Mouse (Mus musculus): ENCODE data around the gene Slc35f1. TPM values are rescaled to one million over a fixed set of nuclear protein-coding genes. Genes with fewer than 3 reads are reported as not detected.

Gene Slc35f1
- total RNA-seq, 2 experiments from 2014 or later: 60.0 to 61.3 TPM

DNA sequence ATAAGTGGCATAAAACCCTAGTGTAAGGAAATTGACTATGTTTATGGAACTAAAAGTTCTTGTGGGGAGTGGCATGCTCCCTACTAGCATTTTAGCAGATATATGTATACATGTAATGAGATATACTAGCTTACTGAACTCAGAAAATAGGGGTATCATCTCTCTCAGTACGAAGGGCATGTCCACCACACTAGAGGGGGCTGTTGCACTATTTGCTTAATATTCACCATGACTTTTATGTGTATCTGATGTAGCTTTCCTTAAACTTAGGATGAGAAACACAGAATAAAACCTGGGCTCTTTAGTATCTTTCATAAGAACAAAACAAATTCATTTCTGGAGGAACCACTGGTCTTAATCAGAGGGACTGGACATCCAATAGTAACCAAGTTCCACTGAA, 397.5 kb downstream of the Slc35f1 start:
- peak in 1 of 2 experiments; percentile 26 for DNase-seq (ENCODE audit: low spot score in 2 of 2)

DNA sequence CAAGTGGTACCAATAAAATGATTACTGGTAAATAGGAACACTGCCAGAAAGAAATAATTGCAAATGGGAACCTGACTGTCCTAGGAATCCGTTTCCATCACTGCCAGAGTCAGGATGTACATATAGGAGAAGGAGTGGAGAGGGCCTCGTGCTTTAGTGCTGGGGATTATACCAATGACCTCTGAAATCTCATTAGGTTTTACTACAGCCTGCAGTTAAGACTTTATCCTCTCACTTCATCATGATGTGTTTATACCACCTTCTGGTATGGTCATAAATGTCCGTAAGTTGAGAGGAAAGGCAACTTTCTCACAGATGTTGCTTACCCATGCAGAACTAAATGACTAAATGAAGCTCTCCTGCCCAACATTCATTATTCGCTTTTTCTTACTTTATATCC, 401.2 kb downstream of the Slc35f1 start:
- DNase-seq (ENCODE audit: low spot score in 2 of 2): no peak

DNA sequence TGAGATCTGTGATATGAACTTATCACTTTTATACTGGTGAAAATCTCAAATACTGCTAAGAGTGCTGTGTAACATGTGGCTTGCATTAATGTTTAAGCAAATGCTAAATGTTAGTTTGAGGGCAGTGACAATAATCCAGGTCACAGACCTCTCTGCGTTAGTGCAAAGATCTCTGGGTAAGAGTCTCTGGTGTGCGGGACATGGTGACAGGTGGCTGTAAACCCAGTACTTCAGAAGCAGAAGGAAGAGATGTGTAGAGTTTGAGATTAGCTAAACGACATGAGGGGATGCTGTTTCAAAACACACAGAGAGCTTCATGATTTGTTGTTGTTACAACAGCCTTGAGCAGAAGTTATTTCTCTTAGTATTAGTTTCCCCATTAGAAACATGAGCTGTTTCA, 406.1 kb downstream of the Slc35f1 start:
- no peak for DNase-seq (ENCODE audit: low spot score in 2 of 2)

DNA sequence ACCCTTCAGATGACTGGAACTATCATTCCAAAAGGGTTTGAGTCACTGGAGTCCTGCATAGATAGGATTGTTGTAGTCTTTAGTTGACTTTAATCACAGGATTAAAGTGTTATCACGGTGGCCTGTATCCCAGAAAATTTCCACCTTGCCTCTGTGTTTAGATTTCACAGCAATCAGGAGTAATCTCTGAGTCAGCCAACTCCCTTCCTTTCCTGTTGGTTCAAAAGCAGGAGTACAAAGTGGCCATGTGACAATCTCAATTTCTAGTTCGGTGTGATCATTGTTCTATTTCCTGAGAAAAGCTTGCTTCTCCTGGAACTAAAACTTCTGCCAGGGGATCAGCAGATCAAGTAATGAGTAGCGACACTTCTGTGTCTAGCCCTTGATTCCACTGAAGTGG, 410.5 kb downstream of the Slc35f1 start:
- no peak for DNase-seq (ENCODE audit: low spot score in 2 of 2)

DNA sequence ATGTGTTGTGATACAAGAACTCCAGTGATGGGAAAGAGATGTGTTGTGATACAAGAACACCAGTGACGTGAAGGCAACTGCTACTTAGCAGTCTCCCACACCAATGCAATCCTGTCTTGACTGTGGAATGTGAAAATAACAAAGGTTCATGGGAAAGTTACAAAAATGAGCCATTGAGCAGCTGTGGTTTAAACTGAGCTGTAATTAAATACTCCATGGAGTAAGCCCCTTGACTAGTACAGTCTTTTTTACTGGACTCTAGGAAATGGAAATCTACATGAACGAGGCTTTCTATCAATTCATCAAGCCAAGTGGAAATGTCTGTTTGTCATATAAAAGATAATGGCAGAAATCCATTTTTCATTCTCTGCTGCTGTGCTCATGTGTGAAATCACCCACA, 411.1 kb downstream of the Slc35f1 start:
- DNase-seq (ENCODE audit: low spot score in 2 of 2): no peak

DNA sequence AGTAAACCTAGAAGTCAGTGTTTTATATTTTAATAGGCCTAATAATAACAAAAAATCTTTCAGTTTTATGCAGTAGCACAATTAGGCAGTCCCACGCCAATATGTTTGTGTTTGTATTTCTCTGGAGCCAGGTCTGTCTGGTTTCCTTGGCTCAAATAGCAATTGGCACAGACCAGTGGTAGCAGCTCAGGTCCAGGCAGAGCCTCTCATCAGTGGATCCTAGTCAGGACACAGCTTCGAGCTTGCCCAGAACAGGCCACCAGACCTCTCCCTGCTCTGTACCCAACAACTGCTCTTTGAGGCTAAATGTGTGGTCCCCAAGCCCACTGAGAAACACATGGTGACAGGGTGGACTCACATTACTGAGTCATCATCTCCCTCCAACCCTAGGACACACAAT, 412.1 kb downstream of the Slc35f1 start:
- no peak for DNase-seq (ENCODE audit: low spot score in 2 of 2)

DNA sequence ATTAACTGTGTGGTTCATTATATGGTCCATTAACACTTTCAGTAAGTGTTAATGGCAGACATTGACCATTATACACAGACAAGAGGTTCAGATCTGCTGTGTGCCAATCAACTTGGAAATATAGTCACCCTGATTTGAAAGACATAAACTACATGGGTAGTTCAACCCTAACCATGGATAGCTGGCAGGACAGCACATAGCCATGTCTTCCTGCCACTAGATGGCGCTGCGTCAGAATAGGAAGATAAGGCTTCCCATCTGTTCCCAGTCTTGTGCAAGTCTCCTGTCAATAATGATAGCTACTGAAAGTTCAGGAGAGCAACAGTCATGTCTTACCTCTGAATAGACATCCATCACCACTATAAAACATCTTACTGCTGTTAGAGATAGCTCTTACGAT, 424.7 kb downstream of the Slc35f1 start:
- peak; percentile 50 to 58 for DNase-seq (ENCODE audit: low spot score in 2 of 2)

DNA sequence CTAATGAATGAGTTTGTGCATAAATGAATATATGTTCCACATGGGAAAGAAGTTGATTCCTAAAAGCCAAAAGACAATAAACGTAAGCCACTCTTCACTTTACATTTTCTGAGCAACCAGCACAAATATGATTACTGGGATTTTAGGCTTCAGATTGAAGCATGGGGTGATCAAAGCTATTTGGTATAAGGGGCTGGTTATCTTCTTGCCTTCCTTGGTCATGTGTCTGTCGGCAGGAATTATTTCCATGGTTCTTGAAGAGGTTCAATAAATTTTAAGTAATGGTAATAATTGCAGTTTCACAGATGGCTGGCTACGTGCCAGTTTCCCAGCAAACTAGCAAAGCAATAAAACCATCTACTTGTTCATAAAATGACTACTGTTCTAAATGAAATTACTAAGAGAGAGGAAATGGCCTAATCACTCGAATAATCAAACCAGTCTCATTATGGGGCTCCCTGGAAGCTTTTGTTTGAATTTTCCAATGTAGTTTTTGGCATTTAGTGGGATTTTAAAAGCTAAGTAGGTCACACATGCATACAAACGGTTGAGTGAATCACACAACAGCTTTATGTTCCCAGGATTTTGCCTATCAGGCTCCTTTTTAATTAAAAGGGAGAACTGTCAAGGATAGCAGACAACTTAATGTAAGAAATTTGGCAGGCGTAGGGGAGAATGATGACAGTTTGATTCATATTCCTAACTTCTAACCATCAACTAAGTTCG, 425.5 kb downstream of the Slc35f1 start:
- peak; percentile 28 to 49 for DNase-seq (ENCODE audit: low spot score in 2 of 2)

DNA sequence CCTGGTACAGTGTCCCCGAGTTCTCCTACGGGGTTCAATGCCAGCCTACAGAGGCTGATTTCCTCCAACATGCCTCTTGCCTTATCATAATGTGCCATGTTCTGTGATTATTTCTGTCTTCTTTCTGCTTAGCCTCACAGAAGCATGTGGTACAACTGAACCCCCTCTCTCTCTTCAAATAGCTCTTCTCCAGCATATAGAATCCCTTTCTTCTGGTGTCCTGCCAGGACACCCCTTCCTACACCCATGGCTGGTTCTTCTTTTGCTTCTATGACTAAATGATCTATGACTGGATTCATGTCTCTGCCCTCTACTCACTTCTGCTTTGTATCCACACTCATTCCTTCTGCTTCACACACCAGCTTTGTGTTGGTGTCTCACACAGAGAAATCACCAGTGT, 430.3 kb downstream of the Slc35f1 start:
- DNase-seq (ENCODE audit: low spot score in 2 of 2): no peak

DNA sequence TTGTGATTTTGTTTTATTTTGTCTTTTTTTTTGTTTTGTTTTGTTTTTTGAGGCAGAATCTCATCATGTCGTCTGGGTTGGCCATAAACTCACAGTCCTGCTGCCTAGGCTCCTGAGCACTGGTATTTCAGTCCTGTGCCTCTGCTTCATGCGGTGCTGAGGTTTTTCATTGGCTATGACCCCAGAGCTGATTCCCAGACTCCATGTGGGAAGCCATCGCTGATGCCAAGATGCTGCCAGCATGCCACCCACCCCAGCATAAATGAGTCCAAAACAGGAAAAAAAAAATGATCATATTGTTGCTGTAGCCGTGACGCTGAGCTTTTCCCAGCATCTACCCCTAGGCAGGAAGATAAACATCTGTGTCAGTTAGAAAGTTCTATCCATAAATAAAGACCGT, 434.0 kb downstream of the Slc35f1 start:
- peak; percentile 9 to 38 for DNase-seq (ENCODE audit: low spot score in 2 of 2)

DNA sequence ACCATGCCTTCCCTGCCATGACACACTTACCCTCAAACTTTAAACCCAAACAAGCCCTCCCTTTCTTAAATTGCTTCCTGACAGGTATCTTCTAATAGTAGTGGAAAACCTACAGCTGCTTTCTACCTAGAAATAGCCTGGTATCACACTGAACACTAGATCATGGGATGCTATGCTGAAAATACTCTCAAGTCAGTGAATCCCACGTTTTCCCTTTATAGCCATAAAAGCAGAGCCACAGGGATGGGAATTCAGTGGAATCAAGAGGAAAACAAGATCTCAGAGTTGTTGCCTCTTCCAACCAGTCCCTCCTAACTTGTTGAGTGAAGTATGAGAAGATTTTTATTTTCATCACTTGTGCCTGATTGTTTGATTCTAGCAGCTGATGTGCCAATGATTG, 442.4 kb downstream of the Slc35f1 start:
- DNase-seq (ENCODE audit: low spot score in 2 of 2): no peak

DNA sequence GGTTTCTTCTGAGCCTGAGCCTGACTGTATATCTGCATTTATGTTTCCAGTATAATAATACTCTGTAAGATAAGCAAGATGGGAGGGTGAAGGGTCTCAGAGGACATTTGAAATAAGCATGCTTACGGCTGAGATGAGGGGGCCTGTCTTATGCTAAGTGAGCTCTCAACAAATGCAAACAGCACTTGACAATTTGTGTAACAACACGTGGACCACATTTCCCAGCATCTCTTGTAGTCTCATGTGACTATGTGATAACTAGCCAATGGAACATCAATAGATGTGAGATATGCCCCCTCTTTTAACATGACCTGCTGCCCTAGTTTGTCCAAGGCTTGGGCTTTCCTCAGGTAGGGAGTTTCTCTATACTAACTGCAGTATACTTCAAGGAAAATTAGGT, 460.0 kb downstream of the Slc35f1 start:
- no peak for DNase-seq (ENCODE audit: low spot score in 2 of 2)

DNA sequence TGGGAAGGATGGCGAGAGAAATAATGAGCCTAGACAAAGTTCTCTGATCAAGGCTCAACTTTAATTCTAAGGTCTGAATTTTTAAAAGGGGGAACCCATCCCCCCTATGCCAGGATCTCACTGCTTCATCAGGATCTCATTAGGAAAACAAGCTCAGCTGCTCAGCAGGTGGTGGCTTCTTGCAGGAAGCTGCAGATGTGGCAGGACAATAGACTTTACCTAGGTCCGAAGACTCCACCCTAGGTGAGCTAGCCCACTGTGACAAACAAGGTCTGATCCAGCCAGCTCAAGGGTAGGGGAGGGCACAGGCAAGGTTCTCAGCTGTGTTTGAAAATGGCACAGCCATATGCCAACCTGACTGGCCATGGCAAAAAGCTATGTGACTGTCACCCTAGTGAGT, 460.6 kb downstream of the Slc35f1 start:
- no peak for DNase-seq (ENCODE audit: low spot score in 2 of 2)

DNA sequence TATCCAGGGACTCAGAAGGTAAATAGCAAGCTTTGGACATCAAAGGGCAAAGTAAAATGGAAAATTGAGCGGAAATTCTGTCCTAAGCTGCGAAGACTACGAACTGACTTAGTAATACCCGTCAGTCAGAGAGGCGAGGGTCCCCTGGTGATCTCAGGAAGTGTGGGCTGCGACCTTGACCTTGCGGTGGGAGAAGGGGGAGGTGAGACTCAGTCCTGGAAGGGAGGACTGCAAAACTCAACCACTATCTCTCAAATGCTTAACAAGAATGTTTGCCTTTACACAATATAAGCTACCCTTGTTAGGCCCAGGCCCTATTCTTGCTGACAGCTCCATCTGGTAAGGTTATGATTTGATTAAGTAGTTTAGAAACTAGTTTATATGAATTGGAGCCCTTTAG, 466.0 kb downstream of the Slc35f1 start:
- no peak for DNase-seq (ENCODE audit: low spot score in 2 of 2)

DNA sequence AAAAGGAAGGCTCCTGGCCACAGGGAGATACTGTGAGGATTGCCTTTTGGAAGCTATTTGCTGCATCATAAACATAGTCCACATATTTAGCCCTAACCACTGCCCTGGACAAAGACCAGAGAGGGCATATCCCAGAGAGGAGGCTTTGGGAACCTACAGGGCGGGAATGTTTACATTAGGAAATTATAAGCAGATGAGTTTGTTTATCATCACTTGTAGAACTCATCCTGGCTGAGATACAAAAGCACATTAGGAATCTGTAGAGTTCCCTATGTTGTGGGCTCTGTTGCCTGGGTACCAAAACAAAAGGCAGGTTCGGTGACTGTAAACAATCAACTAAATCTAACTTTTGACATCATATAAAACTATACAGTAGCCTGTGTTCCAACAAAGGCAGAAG, 467.4 kb downstream of the Slc35f1 start:
- no peak for DNase-seq (ENCODE audit: low spot score in 2 of 2)
